Mouse (Mus musculus): ENCODE measurements around the gene Ablim1.

- TF ChIP-seq CTCF (IDR thresholded peaks at IDR 0.05; ENCODE audit: borderline replicate concordance, insufficient read depth, low read depth, low read length) (no peak), POLR2A (IDR thresholded peaks at IDR 0.05; ENCODE audit: borderline replicate concordance, insufficient read depth, low read length) (no peak)
These were observed 183.4 kb downstream of the Ablim1 start for GRCm38 (mm10) chr19:57131366-57131765.

Data from cerebellum, adult 2 months (tissue).